Mouse (Mus musculus) induced T-regulatory cell, adult 2 months (primary cell): Measurements from ENCODE around the gene Galnt2.
A peak's percentile ranks its signal among the peaks of the same experiment; 100 is the strongest.

ENCODE experiments used
- DNase-seq: peaks from one replicate; pipeline ENCODE4 v3.0.0-alpha.2; 2012; ENCODE audit warnings: low read depth

Gene Galnt2

GRCm38 (mm10) chr8:124231176-124231484 is at the start of gene Galnt2:
Gene Galnt2 (plus strand): TSS chr8:124231391.
- peak; percentile 92 for DNase-seq

- no peak for DNase-seq
Observed at GRCm38 (mm10) chr8:124181751-124182150, 49.4 kb upstream of the Galnt2 start.

GRCm38 (mm10) chr8:124182224-124182623 is 49.0 kb upstream of the Galnt2 start:
- no peak for DNase-seq

GRCm38 (mm10) chr8:124184078-124184477 is 47.1 kb upstream of the Galnt2 start:
- DNase-seq, result no peak

DNA sequence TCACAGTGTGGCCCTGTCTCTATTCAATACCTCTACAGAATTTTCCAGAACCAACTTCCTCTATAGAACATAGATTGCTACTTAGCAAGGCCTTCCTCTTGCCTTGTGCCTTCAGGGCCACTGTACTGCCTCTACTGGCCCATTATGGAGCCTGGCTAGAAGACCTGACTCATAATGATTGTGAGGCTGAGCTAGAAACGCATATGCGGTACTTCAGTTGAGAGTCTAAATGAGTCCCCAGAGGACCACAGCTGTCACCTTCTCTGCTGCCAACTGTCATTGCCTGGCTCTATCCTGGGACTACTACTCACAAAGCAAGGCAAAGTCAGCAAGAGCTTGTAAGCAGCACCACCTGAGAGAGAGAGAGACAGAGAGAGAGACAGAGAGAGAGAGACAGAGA is 46.7 kb upstream of the Galnt2 start:
- no peak for DNase-seq

DNA sequence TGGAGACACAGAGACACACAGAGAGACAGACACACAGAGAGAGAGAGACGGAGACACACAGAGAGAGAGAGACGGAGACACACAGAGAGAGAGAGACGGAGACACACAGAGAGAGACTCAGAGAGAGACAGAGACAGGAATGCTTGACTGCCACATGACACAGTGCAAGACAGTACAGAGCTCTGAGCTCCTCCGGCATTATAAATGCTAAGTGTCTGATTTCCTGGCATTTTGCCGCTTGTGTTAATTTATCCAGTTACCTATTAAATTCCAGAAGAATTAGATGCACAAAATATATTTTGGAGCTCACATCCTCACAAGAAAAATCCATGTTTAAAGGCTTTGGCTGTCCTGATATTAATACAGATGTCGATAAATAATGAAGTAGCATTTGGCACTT is 46.1 kb upstream of the Galnt2 start:
- DNase-seq, result no peak

- DNase-seq, result no peak
Observed at GRCm38 (mm10) chr8:124190388-124190787, 40.8 kb upstream of the Galnt2 start.

DNA sequence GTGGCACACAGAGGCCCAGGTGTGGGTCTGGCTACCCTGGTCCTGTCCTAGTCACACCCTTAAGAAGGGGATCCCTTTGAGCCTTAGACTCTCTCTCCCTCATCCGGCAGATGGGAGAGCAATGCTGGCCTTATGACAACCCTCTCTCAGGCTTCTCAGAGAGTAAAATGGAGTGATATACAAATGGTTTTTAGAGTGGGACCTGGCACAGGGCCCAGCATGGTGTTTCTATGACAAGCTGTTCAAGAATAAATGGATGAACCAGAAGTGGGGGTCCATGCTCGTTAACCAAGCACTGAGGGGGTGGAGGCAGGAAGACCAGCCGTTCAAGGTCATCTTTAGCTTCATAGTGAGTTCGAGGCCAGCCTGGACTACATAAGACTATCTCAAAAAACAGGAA is 38.9 kb upstream of the Galnt2 start:
- no peak for DNase-seq

- DNase-seq, result no peak
Observed at GRCm38 (mm10) chr8:124192976-124193375, 38.2 kb upstream of the Galnt2 start.

DNA sequence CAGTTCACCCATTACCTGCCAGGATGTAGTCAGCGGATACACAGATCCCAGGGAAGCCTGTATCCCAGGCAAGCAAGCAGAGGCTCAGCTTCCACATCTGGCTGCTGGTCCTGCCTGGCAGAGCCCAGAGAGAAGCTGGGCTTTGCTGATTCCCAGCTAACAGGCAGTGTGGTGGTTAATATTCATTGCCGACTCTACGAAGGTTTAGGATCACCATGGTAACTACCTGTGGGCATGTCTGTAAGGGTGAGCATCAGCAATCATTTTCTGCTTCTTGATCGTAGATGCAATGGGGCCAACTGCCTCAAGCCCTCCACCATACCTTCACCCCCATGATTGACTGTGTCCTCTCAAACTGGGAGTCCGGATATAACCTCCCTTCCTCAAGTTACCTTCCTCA is 37.2 kb upstream of the Galnt2 start:
- DNase-seq, result no peak

GRCm38 (mm10) chr8:124196195-124196594 is 35.0 kb upstream of the Galnt2 start:
- no peak for DNase-seq

- DNase-seq, result no peak
Observed at GRCm38 (mm10) chr8:124196797-124197196, 34.4 kb upstream of the Galnt2 start.

GRCm38 (mm10) chr8:124198230-124198629 is 33.0 kb upstream of the Galnt2 start:
- no peak for DNase-seq

DNA sequence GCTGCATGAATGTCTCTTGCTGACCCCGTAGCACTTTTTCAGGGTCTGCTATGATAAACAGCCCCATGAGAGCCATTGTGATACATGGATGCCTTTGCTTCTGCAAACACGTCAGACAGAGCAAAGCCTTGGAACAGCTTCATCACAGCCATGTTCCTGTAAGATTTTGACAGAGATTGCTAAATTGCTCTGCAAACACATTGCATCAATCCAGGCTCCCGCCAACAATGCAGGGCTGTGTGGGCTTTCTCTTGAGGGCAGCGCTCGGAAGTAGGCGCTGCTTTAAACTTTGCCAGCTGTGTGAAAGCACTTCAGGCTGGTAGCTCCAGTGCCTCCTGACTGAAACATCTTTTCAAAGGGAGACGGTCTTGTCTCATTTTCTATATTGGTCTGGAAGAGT is 30.8 kb upstream of the Galnt2 start:
- no peak for DNase-seq

GRCm38 (mm10) chr8:124201706-124202105 is 29.5 kb upstream of the Galnt2 start:
- DNase-seq, result no peak

DNA sequence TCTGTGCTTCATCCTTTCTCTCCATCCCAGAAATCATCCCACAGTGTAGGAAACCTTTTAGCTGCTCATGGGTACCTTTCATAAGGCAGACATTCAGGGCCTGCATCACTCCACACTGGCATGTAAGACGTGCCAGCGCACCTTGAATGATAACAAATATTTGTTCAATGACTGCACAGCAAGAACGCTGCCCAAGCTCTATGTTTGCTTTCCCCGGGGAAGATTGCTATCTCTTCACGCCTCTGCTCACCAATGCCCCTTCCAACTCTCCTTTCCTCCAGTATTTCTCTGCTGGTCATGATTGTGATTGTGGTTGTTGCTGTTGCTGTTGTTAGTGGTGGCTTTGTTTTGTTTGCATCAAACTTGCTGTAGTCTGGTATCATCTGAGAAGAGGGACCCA is 28.3 kb upstream of the Galnt2 start:
- DNase-seq, result no peak

DNA sequence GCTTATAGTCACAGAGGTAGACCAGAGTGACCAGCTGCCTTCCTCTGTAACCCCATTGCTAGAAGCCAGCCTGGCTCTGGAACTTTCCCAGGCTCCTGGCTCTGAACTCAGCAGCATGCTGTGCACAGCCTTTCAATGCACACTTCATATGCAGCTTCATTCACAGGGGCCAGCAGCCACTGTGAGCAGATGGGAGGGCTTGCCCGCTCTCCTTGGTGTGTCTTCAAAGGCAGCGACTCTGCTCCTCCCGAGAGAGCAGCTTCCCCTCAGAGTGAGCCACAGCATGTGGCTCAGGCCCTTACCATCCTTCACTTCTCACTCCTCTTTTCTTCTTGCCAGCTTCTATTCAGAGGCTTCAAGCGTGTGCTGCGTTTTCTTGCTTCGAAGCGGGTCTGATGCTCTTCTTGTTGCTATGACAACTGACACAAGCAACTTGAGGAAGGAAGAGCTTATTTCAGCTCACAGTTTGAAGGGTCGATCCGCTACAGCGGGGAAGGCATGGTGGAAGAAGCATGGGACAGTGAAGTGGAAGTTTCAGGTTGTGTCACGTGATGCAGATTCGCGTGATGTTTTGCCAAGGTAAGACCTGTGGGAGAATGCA is 27.1 kb upstream of the Galnt2 start:
- no peak for DNase-seq

DNA sequence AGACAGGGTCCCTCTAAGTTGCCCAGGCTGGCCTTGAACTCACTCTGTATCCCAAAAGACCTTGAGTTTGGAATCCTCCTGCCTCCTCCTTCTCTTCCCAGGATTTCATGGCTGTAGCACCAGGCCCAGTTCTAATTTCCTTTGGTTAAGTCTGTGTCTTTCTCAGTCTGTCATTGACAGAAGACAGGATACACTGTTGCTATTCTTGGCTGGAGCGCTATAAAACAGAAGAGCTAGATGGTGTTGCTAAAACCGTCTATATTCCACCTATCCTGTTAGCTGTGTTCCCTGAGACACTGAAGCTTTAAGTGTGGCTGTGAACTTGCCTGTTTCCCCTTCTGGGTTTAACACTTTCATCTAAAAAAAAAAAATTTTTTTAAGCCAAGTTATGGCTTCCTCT is 19.0 kb upstream of the Galnt2 start:
- DNase-seq, result no peak

DNA sequence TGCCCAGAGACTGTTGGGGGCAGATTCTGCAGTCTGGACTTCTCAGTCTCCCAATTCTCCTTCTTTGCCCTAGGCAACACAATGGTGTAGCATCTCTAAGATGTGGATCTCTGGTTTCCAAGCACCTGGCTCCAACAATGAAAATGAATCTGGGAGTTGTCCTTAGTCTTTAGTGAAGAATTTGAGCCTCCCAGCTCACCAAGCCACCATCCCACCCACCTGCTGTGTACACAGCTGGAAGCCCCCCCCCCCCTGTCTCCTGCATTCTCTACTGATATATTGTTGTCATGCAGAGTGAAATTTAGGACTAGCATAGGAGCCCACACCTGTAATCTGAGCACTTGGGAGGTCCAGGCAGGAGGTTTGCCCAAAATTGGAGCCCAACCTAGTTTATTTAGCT is 14.2 kb upstream of the Galnt2 start:
- no peak for DNase-seq

DNA sequence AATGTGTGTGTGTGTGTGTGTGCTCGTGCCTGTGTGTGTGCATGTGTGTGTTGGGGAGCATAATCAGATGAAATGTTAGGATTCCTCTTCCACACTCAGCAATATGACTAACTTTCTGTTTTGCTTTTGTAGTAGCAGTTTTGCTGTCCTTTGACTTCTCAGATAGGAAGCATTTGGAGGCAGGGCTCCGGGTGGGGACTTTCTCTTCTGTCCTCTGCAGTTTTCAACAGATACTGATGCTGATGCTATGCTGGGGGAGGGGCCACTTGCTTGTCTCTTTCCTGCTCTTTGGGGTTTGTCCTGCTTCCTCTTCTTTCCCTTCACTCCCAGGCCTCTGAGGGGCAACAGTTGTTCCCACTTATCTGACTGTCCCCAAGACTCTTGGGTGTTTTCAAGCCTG is 1.3 kb upstream of the Galnt2 start:
- peak; percentile 72 for DNase-seq

GRCm38 (mm10) chr8:124230496-124231175 is 555 bp upstream of the Galnt2 start:
- no peak for DNase-seq

- DNase-seq, result no peak
Observed at GRCm38 (mm10) chr8:124231485-124232279, 491 bp downstream of the Galnt2 start.

DNA sequence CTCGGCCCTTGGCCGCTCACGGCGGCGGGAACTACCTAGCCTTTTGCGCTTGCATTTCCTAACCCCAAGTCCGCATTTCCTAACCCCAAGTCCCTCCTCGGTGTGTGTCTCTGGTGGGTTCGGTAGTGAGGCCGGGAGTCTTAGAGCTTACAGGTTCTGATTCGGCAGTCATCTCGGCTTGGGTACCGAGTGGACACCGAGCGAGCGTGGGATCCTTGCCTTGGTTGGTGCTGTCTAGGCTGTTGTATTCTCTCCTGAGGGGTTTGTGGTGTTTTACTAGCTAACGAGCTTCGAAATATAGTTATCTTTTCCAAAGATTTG is 1.0 kb downstream of the Galnt2 start:
- DNase-seq, result peak; percentile 54

DNA sequence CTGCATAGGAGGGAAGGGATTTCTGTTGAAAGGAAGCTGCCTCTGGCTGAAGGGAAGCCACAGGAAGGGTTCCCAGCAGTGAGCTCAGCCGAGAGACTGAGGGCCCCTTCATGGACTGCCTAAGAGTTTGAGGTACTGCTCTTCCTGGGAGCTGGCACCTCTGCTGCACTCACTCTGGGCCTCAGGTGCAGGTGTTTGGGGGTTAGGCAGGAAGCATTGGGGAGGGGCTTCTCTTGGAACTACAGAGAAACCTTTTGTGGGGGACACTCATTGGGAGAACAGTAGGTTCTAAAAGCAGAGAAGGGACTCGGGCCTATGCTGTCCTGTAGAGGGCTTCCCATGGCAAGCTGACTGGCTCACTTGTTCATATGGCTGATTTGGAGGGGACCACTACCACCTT is 3.3 kb downstream of the Galnt2 start:
- no peak for DNase-seq
